Mouse (Mus musculus): ENCODE measurements at regions not wholly inside any gene's neighbourhood (a gene's known extent, or its start where the extent isn't known, plus 50 kb on each side); places are given as distances from the start of the nearest gene placed in this dataset.
"Not testable (repeated sequence)": the region's sequence is repeated elsewhere in the genome, so short reads cannot be mapped to it uniquely, and the experiment has no call there.

DNA sequence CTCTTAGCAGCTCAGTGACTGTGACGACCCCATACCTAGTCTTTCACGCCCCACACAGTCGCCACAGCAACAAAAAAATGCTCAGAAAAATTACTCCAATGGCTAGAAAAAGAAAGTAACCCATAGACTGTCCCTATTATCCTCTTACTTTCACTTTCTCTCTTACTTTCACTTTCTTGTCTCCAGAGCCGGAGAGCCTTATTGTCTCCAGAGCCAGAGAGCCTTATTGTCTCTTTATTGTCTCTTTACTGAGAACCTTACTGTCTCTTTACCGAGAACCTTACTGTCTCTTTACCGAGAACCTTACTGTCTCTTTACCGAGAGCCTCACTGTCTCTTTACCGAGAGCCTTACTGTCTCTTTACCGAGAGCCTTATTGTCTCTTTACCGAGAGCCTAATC lies 119.2 kb downstream of the Tnfsf18 start:
- DNase-seq: not testable (repeated sequence)

DNA sequence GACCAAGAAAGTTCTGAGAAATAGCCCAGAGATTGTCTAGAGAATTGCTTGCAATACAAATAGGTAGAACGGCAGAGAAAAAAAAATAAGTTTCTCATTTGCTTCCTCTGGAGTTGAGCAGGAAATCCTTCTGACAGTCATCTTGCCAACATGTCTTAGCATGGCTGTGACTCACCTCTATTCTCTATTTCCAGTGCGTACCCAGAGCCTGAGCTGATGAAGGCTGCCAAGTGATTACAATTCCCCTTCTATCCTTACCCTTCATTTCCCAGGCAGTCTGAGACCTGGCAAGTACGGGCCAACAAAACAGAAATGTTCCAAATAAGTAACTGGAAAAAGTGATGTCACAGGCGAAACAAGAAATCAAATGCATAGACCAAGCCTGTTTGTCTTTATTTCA lies 113.0 kb downstream of the Tnfsf18 start:
- DNase-seq: no peak

DNA sequence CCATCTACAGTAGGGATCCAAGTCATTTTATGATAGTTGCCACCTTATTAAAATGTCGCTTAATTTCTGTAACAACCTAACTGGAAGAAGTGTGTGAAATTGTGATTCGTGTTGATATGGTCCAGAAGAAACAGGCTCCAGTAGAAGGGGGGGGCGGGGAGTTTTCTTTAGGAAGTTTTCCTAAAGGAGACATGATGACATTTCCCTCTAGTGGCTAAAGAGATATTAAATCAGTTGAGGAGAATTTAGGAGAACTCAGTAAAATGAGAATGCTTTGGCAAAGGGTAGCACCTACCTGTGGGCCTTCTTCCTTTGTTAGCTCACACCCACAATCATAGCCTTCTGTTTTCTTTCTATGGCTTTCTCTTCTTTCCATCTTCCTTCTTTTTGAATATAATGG lies 107.7 kb downstream of the Tnfsf18 start:
- no peak for DNase-seq

DNA sequence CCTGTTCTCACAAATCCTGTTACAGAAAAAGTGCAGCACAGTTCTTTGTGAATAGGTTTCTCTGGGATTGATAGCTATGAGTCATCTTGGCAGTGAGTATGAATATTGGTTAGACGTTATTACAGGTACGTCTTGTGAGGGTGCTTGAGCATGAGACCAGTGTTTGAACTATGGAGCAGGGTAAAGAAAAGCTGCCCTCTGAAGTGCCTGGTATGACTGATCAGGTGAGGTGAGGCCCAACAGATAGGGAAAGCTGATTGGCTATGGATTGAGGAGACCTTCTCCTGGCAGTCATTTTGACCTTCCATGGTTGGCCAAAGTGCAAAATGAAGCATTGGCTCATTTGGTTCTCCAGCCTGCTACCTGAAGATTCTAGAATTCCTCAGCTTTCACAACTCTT lies 106.7 kb downstream of the Tnfsf18 start:
- DNase-seq: no peak

DNA sequence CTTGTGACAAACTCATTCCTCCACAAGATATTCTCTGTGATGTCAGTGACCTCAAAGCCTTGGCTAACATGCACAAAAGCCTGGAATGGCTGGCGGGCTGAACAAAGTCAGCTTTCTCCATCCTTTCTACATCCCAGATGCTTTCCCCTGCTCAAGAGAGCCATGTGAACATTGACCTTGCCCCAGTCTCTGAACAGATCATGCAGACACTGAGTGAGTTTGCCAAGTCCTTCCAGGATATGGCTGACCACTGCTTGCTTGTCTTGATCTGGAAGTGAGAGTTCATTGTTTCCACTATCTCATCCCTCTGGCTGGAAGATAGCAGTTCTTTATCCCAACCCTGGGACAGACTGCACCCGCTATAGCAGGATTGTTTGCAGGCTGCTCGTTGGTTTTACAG lies 103.7 kb downstream of the Tnfsf18 start:
- DNase-seq: no peak

DNA sequence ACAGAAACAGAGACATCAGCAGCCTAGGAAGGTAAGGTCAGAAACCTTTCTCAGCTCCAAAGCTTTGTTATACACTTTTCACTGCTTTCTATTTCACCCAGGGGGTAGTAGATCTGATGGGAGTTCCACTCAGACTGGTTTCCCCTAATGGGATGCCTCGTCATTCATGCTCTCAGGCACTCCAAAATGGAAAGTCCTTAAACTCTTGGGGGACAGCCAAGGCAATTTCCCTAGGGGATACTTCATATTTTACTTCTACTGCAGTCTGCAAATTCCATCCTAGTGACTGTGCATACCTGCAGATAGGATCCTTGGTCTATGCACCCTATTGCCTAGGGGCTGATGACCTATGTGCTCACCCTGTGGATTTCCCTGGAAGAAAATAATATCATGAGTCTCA lies 82.1 kb downstream of the Tnfsf18 start:
- no peak for DNase-seq

DNA sequence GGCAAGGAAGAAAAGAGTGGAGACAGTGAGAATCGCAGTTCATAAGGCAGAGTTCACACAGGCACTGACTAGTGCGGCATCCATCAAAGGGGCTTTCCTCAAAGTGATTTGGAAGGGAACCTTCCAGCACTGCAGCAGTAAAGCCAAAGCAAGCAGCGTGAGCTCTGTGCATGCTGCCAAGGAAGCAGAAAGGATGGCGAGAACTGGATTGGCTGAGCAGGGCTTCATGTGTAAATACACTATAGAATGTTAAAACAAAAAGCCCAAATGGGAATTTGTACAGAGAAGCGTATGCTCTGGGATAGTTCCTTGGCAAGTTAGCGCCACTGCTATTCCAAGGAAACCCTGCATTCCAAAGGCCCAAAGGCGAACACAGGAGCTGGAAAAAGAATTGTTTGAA lies 81.5 kb downstream of the Tnfsf18 start:
- peak; percentile 4 for DNase-seq

DNA sequence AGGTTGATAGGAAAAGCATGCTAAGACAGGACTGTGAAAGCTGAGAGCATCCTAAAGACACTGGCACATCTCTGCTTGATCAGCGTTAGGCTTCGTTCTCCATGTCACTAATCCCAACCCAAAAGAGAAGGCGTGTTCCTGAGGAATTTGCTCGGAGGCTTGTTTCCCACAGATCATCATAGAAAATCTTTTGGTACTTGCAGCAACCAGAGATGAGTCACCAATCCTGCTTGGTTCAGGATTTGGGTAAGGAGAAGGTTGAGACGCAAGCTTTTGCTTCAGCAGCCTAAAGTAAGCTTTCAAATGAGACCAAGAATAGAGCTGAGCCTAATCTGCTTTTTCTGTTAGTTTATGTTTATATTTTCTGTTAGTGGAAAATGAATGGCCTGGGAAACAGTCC lies 80.7 kb downstream of the Tnfsf18 start:
- DNase-seq: no peak

DNA sequence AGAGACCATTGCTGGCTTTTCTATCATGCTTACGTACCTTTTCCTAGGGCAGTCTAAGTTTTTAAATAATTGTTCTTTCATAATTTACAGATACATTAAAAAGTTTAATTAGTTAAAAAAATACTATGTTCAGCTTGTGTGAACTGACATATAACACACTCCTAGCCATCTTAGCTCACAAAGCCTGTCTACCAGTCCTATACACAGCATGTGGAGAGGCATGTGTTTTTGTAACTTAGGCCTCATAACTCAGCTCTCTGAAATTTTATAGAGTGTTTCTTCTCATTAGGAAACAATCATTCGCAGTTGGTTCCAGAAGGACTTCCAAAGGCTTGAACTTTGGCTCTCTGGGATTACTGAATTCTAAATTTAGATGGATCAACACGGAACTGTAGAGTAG lies 76.3 kb downstream of the Tnfsf18 start:
- no peak for DNase-seq

DNA sequence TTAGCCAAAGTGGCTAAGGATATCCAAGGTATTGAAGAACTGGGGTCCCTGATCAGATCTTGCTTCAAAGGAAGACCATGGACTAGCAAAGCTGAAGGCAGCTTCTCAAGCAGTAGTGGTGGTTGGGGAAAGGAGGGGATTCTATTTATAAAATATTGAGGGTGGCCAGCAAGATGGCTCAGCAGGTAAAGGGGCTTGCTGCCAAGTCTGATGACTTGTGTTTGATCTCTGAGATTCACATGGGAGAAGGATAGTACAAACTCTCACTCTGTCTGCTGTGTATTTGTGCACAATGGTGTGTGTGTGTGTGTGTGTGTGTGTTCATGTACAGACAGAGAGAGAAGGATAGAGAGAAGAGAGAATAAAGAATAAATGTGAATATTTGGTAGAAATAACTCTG lies 73.4 kb downstream of the Tnfsf18 start:
- no peak for DNase-seq

DNA sequence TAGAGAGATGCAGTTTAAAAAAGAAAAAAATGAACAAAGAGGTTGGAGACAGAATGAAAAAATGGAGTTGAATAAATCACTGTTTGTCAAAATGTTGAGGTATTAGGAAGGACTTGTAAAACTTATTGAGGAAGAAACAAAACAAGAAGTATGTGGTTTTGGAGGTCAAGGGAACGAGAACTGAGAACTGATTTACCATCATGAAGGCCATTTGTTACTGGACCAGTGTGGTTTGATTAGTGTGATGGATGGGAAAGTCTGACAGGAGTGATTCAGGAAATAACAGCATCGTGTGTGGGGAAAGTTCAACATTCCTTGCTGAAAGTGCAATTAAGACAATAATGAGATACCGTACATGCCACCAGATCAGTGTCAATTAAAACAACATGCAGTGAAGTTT lies 65.9 kb downstream of the Tnfsf18 start:
- no peak for DNase-seq
